Mouse (Mus musculus) lung, postnatal 36 days (tissue): ENCODE data around the gene Dnaaf2.
A peak's percentile ranks its signal among the peaks of the same experiment; 100 is the strongest.
"Not testable (repeated sequence)": the region's sequence is repeated elsewhere in the genome, so short reads cannot be mapped to it uniquely, and the experiment has no call there.

ENCODE experiments used
- DNase-seq: peaks from one replicate; pipeline ENCODE4 v3.0.0; 2022; ENCODE audit warnings: mixed read lengths

Gene Dnaaf2

DNA sequence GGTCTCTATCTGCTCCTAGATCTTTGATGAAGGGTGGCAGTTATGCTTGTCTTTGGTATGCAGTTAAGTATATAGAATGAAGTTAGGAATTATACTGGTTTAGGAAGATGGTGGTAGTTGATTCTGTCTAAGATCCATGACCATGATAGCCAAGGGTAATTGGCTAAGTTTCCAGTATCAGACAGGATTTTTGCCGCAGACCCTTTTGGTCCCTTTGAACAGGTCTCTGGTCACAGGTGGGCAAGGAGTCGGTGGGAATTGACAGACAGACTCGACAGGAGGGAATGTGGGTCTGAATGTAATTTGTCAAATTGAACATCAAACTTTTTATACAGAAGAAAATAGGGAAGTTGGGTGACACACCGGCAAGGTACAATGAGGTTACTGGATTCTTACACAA is 34.6 kb downstream of the Dnaaf2 start:
- not testable (repeated sequence) for DNase-seq

DNA sequence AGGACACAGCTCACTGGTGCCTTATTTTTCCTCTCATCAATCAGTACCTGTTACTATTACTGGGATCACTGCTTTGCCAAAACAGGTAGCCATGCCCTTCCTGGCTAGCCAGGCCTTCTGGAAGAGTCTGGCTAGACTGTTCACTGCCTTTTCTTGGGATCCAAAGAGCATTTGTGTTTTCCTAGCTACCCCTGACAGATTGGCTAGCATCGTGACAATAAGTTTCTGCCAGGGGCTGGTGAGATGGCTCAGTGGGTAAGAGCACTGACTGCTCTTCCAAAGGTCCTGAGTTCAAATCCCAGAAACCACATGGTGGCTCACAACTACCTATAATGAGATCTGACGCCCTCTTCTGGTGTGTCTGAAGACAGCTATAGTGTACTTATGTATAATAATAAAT is 37.6 kb downstream of the Dnaaf2 start:
- DNase-seq = not testable (repeated sequence)

DNA sequence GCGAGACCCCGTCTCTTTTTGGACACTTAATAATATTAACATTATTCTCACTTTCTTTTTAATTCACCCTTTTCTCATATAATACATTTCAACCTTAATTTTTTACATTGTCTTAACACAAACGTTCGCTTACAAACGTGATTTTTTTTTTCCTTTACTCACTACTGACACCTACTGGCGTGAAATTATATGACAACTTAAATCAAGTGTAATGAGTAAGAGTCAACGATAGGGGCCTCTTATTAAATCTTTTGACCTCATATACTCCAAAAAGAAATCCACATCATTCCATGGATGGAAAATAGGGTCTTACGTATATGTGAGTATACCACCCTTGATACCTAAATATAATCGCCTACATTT is 38.7 kb downstream of the Dnaaf2 start:
- peak; percentile 63 for DNase-seq

DNA sequence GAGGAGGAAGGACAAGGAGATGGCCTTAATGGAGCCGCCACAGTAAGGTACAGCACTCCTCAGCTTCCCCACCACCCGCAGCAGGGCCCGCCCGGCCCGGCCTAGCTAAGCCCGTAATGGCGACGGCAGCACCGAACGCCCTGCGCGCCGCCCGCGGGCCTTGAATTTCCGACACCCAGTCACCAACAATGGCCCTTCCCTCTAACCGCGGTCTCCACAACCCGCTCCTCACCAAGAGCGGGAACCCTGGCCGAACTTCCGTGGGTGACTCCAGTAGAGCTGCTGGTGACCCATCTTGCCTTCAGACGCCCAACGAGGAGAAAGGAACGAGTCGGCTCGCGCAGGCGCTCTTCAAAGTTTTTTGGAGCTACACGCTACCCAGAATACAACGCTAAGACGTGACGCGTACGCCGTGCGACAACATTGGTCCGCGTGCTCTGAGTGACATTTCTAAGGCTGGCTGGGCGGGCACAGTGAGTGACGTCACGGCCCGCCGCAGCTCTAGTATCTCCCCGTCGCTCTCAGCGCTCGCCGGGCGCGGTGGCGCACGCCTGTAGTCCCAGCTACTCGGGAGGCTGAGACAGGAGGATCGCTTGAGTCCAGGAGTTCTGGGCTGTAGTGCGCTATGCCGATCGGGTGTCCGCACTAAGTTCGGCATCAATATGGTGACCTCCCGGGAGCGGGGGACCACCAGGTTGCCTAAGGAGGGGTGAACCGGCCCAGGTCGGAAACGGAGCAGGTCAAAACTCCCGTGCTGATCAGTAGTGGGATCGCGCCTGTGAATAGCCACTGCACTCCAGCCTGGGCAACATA is 39.3 kb downstream of the Dnaaf2 start, which contains the start of gene Rps29:
Rps29 (minus strand) TSS at position 422 of the 813 bp plus-strand sequence.
- peak; percentile 99 for DNase-seq

DNA sequence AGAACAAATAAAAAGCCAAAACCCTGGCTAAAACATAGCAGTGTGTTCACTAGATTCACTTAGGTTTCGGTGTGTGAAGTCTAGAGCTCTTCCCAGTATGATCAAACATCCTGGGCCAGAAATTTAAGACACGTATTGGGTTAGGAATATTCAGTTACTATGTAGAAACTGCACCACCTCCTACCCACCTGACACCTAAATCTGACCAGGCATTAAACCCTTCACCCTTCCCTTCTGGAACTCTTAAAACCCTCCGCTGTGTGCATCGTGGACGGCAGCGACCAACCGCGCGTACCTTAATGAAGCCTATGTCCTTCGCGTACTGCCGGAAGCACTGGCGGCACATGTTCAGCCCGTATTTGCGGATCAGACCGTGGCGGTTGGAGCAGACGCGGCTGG is 39.9 kb downstream of the Dnaaf2 start:
- DNase-seq = no peak

DNA sequence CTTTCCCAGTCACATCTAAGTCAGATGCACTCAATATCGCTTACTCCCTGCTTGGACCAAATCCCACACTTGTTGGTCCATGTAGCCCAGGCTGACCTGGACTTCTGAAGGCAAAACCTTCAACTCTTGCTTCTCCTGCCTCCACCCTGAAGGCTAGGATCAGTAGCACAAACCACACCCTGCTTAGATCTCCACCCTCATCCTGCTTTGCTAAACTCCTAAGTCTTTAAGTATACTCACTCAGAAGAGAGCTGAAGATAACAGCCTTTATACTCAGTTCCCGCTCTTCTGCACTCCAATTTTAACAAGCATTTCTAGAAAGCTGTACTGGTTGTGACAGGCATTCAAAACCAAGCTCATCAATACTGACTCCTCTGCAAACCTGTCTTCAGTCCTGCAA is 41.1 kb downstream of the Dnaaf2 start:
- no peak for DNase-seq

DNA sequence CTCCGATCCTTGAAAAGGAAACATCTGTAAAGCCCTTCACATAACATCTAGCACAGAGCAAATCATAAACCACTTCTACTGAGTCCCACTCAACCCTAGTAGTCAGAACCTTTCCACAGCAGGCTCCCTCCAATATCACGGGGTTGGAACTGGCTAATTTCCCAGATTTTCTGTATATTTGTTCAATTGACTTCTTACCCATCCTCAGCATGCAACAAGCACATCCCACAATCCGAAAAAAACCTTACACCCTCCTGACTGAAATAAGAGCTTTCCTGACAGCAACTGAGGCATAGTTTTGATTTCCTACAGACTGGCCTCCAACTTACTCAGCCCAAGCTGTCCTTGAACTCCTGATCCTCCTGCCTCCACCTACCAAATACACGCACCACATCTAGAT is 41.8 kb downstream of the Dnaaf2 start:
- no peak for DNase-seq

DNA sequence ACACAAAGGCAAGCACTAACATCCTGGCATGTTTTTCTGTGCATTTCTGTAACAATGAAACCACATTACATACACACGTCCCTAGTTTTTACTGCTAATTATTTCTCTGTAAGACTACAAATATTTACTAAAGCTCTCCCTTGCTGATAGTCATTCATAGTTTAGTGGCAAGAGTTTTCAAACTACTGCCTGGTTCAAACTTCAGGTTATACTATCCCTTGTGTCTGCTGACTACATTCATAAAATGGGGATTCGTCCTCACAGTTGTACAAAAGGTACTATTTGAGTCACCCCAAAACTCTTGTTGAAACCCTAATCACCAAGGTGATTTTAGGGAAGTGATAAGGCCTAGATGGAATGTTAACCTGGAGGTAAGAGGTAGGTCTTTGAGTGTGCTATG is 42.3 kb downstream of the Dnaaf2 start:
- DNase-seq = no peak

DNA sequence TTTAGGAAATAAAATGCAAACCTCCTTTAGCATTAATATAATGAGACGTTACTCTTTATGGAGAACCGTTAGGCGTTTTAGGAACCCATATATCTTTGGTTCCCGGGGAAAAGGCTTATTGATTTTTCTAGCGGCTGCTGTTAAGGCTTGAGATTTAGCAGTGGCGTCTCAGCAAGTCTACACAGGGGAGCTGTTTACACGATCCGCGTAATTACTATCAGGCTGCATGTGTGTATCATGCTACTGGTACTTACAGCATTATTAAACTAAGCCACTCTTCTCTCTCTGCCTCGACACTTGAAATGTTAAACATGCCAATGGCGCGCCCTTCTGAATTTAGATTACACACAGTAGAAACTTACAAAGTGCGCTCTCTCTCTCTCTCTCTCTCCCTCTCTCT is 48.2 kb downstream of the Dnaaf2 start:
- DNase-seq = no peak

DNA sequence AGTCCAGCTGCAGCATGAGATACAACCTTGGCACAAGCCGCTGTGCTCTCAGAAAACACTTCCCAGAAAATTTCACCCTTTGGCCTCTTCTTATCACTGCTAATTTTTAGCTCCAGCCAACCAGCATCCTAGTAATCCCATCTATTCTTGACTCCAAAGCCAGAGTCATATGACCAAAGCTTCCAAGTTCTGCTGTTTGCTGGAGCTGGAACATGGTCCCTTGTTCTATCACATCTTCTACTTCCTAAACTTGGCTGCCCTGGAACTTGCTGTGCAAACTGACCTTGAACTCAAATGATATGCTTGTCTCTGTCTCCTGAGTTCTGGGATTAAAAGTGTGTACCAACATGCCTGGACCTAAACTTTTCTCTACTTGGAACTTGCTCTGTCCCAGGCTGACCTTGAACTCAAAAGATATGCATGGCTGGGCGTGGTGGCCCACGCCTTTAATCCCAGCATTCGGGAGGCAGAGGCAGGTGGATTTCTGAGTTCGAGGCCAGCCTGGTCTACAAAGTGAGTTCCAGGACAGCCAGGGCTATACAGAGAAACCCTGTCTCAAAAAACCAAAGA is 51.0 kb downstream of the Dnaaf2 start:
- no peak for DNase-seq

DNA sequence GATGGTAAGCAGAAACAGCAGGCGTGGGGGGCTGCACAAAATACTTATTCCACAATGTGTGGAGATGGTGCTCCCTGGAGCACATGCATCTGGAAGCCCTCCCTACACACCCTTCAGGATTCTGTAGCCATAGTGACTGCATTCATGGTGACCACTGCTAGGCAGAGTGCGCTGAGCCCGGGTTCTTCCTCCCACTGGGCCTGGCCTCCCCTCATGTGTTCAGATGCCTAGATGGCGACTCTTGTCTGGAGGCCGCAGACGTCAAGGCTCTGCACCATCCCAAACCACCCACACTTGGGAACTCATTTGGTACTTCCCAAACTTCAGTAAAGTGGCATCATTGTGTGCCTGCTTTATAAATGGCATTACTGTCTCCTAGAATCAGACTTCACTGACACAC is 54.8 kb downstream of the Dnaaf2 start:
- no peak for DNase-seq

DNA sequence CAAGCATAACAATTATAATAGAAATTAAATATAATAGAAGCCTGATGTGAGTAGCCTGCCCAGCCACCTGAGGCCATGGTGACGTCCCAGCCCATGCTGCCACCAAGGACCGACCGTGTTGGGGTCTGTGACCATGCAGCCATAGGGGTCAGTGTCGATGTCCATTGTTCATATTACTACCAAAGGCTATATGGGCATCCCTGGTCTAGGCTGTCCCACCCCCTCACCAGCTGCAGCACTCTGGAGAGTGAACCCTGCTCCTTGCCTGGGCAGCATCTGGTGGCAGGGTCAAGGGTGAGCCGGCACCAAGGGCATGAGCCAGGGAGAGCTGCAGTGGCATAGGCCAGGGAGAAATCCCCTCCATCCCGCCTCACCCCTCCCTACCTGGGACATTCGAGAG is 58.4 kb downstream of the Dnaaf2 start:
- no peak for DNase-seq

DNA sequence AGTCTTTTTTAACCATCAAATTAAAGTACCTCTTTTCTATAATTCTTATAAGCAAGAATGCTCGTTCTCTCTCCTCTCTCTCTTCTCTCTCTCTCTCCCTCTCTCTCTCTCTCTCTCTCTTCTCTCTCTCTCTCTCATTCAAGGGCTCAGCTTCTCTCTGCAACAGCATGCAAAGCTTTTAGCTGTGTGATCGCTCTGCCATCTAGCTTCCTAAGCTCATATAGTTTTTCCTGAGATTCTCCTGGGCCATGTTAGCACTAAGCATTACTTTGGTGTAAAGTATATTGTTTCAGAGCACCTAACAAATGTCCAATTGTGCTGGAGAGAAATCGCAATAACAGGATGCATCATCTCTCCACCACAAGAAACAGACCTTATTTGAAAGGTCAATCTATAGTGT is 59.0 kb downstream of the Dnaaf2 start:
- no peak for DNase-seq
